12 mouse cellular contexts compared by ENCODE assay signal in genomic region chr2:71670228-71670790, GRCm38 (mm10).
DNase-seq lines count a peak whose midpoint lies in the region; ATAC-seq lines count a peak whose summit lies in the region.
"Had no signal": no experiment of that assay in that cellular context is flagged by ENCODE, and none has a peak within 500 bp of the region (broad histone marks: within the 10 kb centered on the region; RNA-seq: fewer than 3 reads in every experiment).

No protein-coding gene starts in this region.

- H3K36me3 ChIP-seq in kidney, embryonic 16.5 days (ENCODE audit: insufficient read depth, low read length): no peaks in the 10 kb centered on the region
- H3K36me3 ChIP-seq in embryonic facial prominence, embryonic 13.5 days: no peaks in the 10 kb centered on the region
- no peaks in the 10 kb centered on the region for H3K36me3 ChIP-seq in heart, embryonic 13.5 days
- no peaks in the 10 kb centered on the region for H3K36me3 ChIP-seq in liver, embryonic 15.5 days (replicated peaks)
- H3K36me3 ChIP-seq: hindbrain, embryonic 13.5 days had no signal

- no peak overlapping the region for H3K4me2 ChIP-seq in kidney, embryonic 16.5 days (replicated peaks; ENCODE audit: low read depth, low read length)
- H3K4me2 ChIP-seq in embryonic facial prominence, embryonic 13.5 days: no peak overlapping the region
- H3K4me2 ChIP-seq in heart, embryonic 13.5 days: no peak overlapping the region
- no peak overlapping the region for H3K4me2 ChIP-seq in liver, embryonic 15.5 days
- H3K4me2 ChIP-seq: hindbrain, embryonic 13.5 days had no signal

- no peaks in the 10 kb centered on the region for H3K27me3 ChIP-seq in kidney, embryonic 16.5 days (ENCODE audit: insufficient read depth, low read length)
- no peaks in the 10 kb centered on the region for H3K27me3 ChIP-seq in embryonic facial prominence, embryonic 13.5 days
- H3K27me3 ChIP-seq in heart, embryonic 13.5 days (replicated peaks): no peaks in the 10 kb centered on the region
- H3K27me3 ChIP-seq in liver, embryonic 15.5 days: no peaks in the 10 kb centered on the region
- H3K27me3 ChIP-seq: hindbrain, embryonic 13.5 days had no signal

- H3K4me1 ChIP-seq in kidney, embryonic 16.5 days (ENCODE audit: insufficient read depth, low read length): peaks cover 15% of the 10 kb centered on the region; the same call in 1 of the 2 replicates
- peaks cover 24% of the 10 kb centered on the region for H3K4me1 ChIP-seq in embryonic facial prominence, embryonic 13.5 days
- peaks cover 59% of the 10 kb centered on the region for H3K4me1 ChIP-seq in heart, embryonic 13.5 days
- H3K4me1 ChIP-seq in liver, embryonic 15.5 days (replicated peaks): peaks cover 3% of the 10 kb centered on the region; the same call in 1 of the 2 replicates
- H3K4me1 ChIP-seq: hindbrain, embryonic 13.5 days had no signal

- no peak for ATAC-seq in kidney, embryonic 16.5 days (ENCODE audit: low FRiP score, low TSS enrichment)
- no peak for ATAC-seq in embryonic facial prominence, embryonic 13.5 days (ENCODE audit: insufficient number of reproducible peaks, insufficient read depth, low FRiP score, low TSS enrichment, low read depth)
- no peak for ATAC-seq in heart, embryonic 13.5 days (ENCODE audit: extremely low read depth, insufficient number of reproducible peaks, low FRiP score, low TSS enrichment)
- ATAC-seq in liver, embryonic 15.5 days (ENCODE audit: insufficient read depth): no peak
- no peak for ATAC-seq in megakaryocyte progenitor cell, adult 5-6 weeks (replicated peaks; ENCODE audit: poor library complexity)

- no peak for DNase-seq in kidney, adult 9 months
- no peak for DNase-seq in adrenal gland, postnatal 10 days
- DNase-seq: cerebellum, adult 8-10 months; thymus, postnatal 14 days had no signal

- 77% methylated on average over 6 of the region's 6 CpGs for WGBS in kidney, embryonic 16.5 days
- WGBS in embryonic facial prominence, embryonic 13.5 days: 86% methylated on average over 6 of the region's 6 CpGs
- WGBS in heart, embryonic 13.5 days: 58% methylated on average over 6 of the region's 6 CpGs
- 30% methylated on average over 6 of the region's 6 CpGs for WGBS in liver, embryonic 15.5 days (ENCODE audit: insufficient replicate concordance)

- no peaks in the 10 kb centered on the region for H3K9me3 ChIP-seq in kidney, embryonic 16.5 days (ENCODE audit: low read length)
- no peaks in the 10 kb centered on the region for H3K9me3 ChIP-seq in embryonic facial prominence, embryonic 13.5 days
- no peaks in the 10 kb centered on the region for H3K9me3 ChIP-seq in heart, embryonic 13.5 days
- no peaks in the 10 kb centered on the region for H3K9me3 ChIP-seq in liver, embryonic 15.5 days (replicated peaks)
- H3K9me3 ChIP-seq: hindbrain, embryonic 13.5 days had no signal

- peak overlapping the region; percentile 86 for H3K27ac ChIP-seq in kidney, embryonic 16.5 days (ENCODE audit: low read length)
- 0 out of 2 replicates have a peak overlapping the region, but pooled peaks have one; percentile 7 for H3K27ac ChIP-seq in embryonic facial prominence, embryonic 13.5 days
- peak overlapping the region; percentile 91 for H3K27ac ChIP-seq in heart, embryonic 13.5 days (replicated peaks)
- peak overlapping the region; percentile 56 for H3K27ac ChIP-seq in liver, embryonic 15.5 days (replicated peaks)
- H3K27ac ChIP-seq: hindbrain, embryonic 13.5 days; macrophage had no signal

- no peak overlapping the region for H3K9ac ChIP-seq in kidney, embryonic 16.5 days (replicated peaks; ENCODE audit: low read length)
- no peak overlapping the region for H3K9ac ChIP-seq in embryonic facial prominence, embryonic 13.5 days
- no peak overlapping the region for H3K9ac ChIP-seq in heart, embryonic 13.5 days
- H3K9ac ChIP-seq in liver, embryonic 15.5 days: no peak overlapping the region
- H3K9ac ChIP-seq: hindbrain, embryonic 13.5 days had no signal

- no peak overlapping the region for H3K4me3 ChIP-seq in kidney, embryonic 16.5 days (ENCODE audit: low read length)
- no peak overlapping the region for H3K4me3 ChIP-seq in embryonic facial prominence, embryonic 13.5 days
- no peak overlapping the region for H3K4me3 ChIP-seq in heart, embryonic 13.5 days
- H3K4me3 ChIP-seq in liver, embryonic 15.5 days (replicated peaks): no peak overlapping the region
- H3K4me3 ChIP-seq: hindbrain, embryonic 13.5 days; myocyte had no signal

Comparison
In these comparisons a context has a peak if more than half of its experiments do, and no peak if none do; other contexts are left out.
1. H3K27ac ChIP-seq: peak in every context shown above with its lines; median percentile 91 in heart, embryonic 13.5 days; 86 in kidney, embryonic 16.5 days; 56 in liver, embryonic 15.5 days; 7 in embryonic facial prominence, embryonic 13.5 days.